Mouse (Mus musculus): ENCODE results near the gene Tceal8. TPM values are rescaled to one million over a fixed set of nuclear protein-coding genes. Genes with fewer than 3 reads are reported as not detected.
"Not testable (repeated sequence)": the region's sequence is repeated elsewhere in the genome, so short reads cannot be mapped to it uniquely, and the experiment has no call there.

The Tceal8 gene
- polyA plus RNA-seq, 1 experiment = 80.0 TPM

DNA sequence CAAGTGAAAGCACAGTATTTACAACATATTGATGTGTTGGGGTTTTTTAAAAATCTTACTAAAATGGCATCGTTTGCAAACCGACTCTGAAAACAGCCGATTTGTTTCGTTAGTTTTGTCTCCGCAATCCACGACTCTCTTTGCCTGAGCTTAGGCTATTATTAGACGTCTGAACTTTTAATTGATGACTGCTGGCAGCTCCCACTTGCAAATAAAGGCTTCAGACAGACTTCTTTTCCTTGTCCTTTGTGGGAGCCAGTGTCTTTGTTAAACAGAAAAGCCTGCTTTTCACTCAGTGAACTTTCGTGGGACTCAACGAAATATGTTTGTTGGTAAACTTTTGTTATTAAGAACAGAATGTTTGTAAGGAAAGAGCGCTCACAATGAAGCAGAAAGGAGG is 644 bp upstream of the Tceal8 start:
- DNase-seq (ENCODE audit: low read depth) = peak; percentile 60
- TF ChIP-seq POLR2A (IDR thresholded peaks at IDR 0.05; ENCODE audit: borderline replicate concordance, extremely low read depth, insufficient read depth, insufficient read length, poor library complexity, severe bottlenecking) (no peak), CTCF (IDR thresholded peaks at IDR 0.05; ENCODE audit: borderline replicate concordance, extremely low read depth, insufficient read depth, insufficient read length) (no peak)

DNA sequence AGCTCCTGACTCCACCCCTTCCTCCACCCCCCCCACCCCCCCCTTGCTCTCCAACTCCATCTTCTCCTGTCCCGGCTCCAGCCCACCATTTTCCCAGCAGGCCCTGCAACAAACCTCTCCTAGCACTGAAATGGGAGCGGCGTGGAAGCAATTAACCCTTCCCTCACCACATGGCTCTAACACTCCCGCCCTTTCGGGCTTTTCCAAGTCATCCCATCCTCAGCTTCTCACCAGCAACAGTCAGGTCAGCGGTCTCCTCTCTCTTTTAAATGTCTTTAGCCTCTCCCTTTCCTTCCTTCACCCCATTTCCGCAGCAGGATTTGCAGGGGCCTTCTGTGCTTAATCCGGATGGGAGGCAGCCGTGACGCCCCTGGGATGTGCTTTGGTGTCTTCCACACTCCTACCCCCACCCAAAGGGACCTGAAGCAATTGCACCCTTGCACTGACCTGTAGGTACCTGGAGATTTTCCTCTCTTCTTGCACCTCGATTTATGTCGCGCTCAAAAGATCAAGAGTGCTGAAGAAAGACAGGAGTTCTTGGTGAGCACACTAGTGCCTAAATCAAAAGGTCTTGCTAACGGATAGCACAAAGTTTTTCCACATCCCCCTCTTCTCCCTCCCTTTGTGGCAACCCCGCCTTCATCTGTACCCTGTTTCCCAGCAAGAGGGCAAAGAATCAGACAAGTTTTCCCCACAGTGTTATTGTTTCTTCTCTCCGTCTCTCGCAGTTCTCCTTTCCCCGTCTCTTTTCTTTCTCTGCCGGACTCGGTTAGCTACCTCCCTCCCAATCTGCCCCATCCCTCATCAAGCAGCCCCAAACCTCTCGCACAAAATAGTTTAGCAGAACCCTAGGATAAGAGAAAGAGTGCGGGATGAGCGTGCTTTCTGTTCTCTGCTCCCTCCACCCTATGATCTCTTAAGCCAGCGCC is 689 bp downstream of the Tceal8 start:
- no peak for TF ChIP-seq CTCF (IDR thresholded peaks at IDR 0.05; ENCODE audit: borderline replicate concordance, extremely low read depth, insufficient read depth, insufficient read length)
- TF ChIP-seq POLR2A (IDR thresholded peaks at IDR 0.05; ENCODE audit: borderline replicate concordance, extremely low read depth, insufficient read depth, insufficient read length, poor library complexity, severe bottlenecking) = no peak

DNA sequence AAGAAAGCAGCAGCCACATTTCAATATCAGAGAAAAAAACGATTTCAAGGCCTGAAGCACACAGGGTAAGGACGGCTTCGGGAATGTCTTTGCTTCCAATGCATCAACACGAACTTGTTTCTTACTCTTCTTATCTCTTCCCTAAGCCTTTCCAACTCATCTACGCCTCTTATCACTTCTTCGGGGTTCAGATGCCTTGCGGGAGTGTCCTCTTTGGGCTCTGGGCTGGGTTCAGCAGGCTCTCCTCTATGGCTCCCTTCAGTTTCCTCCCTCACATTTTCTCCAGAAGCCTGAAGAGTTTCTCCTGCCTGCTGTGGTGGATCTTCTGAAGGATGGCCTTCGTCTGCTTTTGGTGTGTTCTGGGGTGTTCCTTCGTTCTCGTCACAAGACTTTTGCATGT is 1.5 kb downstream of the Tceal8 start:
- TF ChIP-seq CTCF (IDR thresholded peaks at IDR 0.05; ENCODE audit: borderline replicate concordance, extremely low read depth, insufficient read depth, insufficient read length) (no peak), POLR2A (IDR thresholded peaks at IDR 0.05; ENCODE audit: borderline replicate concordance, extremely low read depth, insufficient read depth, insufficient read length, poor library complexity, severe bottlenecking) (no peak)
- no peak for DNase-seq (ENCODE audit: low read depth)

More for the DNA sequence above, 689 bp downstream of the Tceal8 start:
- peak; percentile 90 for DNase-seq (ENCODE audit: low read depth)

DNA sequence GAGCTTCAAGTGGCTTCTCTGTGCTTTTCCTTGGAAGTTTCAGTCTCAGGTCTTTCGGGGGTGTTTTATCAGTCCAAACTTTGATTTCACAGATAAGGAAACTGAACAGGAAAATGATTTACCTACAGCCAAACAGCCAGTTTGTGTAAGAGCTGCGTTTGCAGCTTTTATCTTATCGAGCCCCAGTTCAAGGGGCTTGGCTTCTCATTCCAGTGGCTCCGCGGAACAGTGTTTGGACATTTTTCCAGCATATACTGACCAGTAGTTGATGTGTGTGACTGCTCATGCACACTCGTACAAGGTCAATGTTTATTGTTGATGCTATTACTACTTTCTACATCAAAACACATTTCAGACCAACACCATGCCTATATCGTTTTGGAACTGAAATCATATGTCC is 27.9 kb downstream of the Tceal8 start:
- no peak for DNase-seq (ENCODE audit: low read depth)

DNA sequence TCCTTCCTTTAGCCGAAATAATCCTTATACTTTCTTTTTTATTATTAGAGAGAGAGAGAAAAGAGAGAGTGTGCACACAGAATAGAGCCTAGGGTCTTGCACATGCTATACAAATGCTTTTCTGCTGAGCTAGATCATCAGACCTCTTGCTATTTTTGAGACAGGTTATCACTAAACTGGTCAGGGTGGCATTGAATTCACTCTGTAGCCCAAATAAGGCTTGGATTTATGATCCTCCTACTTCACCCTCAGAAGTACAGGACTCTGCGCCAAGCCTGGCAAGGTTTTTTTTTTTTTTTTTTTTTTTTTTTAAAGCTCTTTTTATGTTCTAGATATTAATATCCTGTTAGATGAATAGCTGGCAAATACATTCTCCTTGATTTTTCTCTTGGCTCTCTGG is 28.4 kb downstream of the Tceal8 start:
- TF ChIP-seq POLR2A (IDR thresholded peaks at IDR 0.05; ENCODE audit: borderline replicate concordance, extremely low read depth, insufficient read depth, insufficient read length, poor library complexity, severe bottlenecking) = no peak
- no peak for TF ChIP-seq CTCF (IDR thresholded peaks at IDR 0.05; ENCODE audit: borderline replicate concordance, extremely low read depth, insufficient read depth, insufficient read length)
- DNase-seq (ENCODE audit: low read depth) = no peak

More for the DNA sequence above, 27.9 kb downstream of the Tceal8 start:
- TF ChIP-seq CTCF (IDR thresholded peaks at IDR 0.05; ENCODE audit: borderline replicate concordance, extremely low read depth, insufficient read depth, insufficient read length) (no peak), POLR2A (IDR thresholded peaks at IDR 0.05; ENCODE audit: borderline replicate concordance, extremely low read depth, insufficient read depth, insufficient read length, poor library complexity, severe bottlenecking) (no peak)

DNA sequence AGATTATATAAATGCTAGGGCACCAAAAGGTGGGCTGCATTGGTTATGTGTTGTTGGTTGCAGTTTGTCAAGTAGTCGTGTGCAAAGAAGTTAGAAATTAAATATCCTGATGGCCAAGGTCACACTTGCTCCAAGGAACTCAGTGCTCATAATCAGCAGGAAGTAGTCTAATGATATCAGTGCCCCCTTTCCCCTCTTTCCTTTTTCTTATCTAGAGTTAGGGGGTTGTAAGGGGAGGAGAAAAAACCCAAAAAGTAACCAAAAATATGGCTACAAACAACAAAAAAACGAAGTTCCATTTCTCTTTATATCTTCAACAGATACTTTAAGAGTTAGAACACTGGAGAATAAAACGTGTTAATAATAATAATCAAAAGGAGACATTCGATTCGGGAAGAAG is 30.8 kb downstream of the Tceal8 start:
- DNase-seq (ENCODE audit: low read depth) = no peak
- TF ChIP-seq POLR2A (IDR thresholded peaks at IDR 0.05; ENCODE audit: borderline replicate concordance, extremely low read depth, insufficient read depth, insufficient read length, poor library complexity, severe bottlenecking) (no peak), CTCF (IDR thresholded peaks at IDR 0.05; ENCODE audit: borderline replicate concordance, extremely low read depth, insufficient read depth, insufficient read length) (no peak)

DNA sequence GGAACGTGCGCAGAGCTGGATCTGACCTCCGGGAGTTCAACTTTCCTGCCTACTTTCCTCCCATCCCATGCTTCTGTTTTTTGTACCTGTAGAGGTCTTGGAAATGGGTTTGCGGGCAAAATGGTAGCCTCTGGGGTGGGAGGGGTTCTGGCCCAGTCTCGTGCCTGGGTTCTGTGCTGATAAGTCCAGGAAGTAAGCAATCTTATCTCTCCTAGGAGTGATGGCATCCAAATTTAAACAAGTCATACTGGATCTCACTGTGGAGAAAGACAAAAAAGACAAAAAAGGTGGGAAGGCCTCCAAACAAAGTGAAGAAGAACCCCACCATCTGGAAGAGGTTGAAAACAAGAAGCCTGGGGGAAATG is 32.5 kb downstream of the Tceal8 start:
- DNase-seq (ENCODE audit: low read depth) = peak; percentile 2

DNA sequence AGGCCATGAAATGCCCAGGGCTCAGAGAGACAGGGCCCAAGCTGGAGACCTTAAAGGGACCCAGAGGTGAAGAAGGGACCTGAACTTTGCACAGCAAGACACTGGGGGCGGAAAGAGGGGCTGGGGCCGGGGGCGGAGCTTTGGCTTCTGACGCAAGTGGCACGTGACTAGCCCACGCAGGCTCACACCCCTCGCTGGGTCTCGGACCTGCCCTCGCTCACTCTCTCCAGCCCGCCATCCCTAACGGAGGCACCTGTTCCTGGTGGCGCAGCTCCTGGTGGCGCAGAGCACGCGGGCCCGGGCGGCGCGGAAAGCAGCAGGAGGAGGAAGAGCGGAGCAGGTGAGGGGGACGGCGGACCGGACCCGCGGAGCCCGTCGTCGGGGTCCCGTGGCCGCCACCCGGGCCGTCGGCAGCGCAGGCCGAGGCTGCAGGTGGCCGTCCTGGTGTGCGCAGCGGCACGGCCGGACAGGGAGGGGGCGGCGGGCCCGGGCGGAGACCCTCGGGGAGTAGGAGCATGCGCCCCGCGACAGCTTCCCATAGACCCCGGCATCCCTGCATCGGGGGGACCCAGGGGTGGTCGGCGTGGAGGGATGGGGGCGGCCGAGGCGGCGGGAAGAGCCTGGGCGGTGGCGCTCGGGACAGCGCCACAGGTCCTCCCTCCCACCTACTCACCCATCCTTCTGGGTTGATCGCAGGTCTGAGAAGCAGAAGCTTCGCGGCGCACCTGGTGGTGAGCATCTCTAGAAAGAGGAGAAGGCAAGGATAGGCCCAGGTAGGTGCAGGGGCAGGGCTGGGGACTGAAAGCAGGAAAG is 33.1 kb downstream of the Tceal8 start, which contains the start of gene Bex4:
Gene Bex4, plus strand, starts transcription at position 170 of the 813 bp plus-strand sequence.
- not testable (repeated sequence) for DNase-seq (ENCODE audit: low read depth)

DNA sequence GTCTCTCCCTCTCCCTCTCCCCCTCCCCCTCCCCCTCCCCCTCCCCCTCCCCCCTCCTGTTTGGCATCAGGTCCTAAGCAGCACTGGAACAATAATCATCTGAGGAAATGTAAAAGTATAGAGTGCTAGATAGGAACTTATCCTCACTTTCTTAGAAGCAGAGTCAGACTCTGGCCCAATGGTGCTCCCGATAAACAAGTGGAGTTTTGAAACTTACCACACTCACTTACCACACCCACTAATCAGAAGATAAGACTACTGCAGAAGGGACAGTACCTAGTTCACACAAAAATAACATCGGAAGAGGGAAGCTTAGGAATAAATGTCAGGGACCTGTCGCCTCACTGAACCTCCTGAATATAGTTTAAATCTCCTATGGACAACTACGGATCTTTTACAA is 36.6 kb downstream of the Tceal8 start:
- TF ChIP-seq CTCF (IDR thresholded peaks at IDR 0.05; ENCODE audit: borderline replicate concordance, extremely low read depth, insufficient read depth, insufficient read length) = no peak
- no peak for DNase-seq (ENCODE audit: low read depth)

DNA sequence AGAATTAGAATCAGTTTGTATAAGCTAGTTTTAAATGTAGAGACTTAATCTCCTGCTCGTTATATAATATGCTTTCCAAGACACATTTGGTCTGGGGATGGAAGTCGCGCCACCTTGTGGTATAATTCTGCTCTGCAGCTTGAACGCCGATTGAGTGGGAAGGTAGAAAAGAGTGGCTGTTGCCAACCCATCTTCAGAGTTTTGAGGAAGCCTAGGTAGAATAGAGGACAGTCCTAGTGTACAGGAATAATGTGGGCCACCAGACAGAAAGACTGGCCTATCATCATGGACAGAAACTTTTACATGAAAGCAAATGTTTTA is 44.4 kb downstream of the Tceal8 start:
- TF ChIP-seq POLR2A (IDR thresholded peaks at IDR 0.05; ENCODE audit: borderline replicate concordance, extremely low read depth, insufficient read depth, insufficient read length, poor library complexity, severe bottlenecking) = no peak
- peak; percentile 69 for TF ChIP-seq CTCF (IDR thresholded peaks at IDR 0.05; ENCODE audit: borderline replicate concordance, extremely low read depth, insufficient read depth, insufficient read length)
- peak; percentile 65 for DNase-seq (ENCODE audit: low read depth)

DNA sequence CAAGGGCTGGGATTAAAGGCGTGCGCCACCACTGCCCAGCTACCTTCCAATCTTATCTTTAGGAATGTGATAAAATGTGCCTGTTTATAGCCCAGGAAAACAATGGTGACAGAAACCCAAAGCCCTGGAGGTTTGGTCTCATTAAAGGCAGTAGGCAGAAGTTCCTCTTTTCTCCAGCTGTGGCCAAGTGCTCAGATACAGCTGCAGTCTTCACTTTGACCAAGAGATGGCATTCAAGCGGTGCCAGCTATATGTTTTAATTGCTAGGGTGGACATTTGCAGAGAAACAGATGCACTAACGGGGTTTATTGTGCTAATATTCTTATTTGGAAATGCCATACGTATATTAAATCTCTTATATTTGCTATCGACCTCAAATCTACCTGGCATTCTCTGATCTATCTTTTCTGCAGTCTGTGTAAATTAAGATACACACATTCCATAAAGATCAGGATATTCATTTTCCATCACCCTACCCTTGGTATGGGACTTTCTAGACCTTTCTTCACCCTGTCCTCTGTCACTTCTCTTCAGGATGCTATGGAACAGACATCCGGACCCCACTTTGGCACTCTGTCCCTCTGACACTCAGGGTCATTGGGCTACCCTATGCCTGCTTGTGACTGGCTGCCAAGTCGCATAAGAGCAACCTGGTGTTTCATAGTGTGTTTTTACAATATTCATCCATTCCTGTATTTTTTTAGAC is 45.0 kb downstream of the Tceal8 start:
- peak; percentile 29 for DNase-seq (ENCODE audit: low read depth)
- TF ChIP-seq CTCF (IDR thresholded peaks at IDR 0.05; ENCODE audit: borderline replicate concordance, extremely low read depth, insufficient read depth, insufficient read length) (peak; percentile 39; the same call in 1 of the 2 replicates), POLR2A (IDR thresholded peaks at IDR 0.05; ENCODE audit: borderline replicate concordance, extremely low read depth, insufficient read depth, insufficient read length, poor library complexity, severe bottlenecking) (no peak)

Other genes starting within 250 kb of the Tceal8 start
- gene Arxes2, start 178.5 kb downstream of the Tceal8 start, polyA plus RNA-seq (2012; rRNA removed) = 130 and 147 TPM in 2 replicates
- gene Arxes1, start 139.0 kb downstream of the Tceal8 start, polyA plus RNA-seq (2012; rRNA removed) = 22.5 and 43.7 TPM in 2 replicates
- 294 and 337 TPM in 2 replicates for gene Bex2, start 104.1 kb downstream of the Tceal8 start, polyA plus RNA-seq (2012; rRNA removed)
- gene Nxf3, start 87.1 kb downstream of the Tceal8 start, polyA plus RNA-seq (2012; rRNA removed) = 0.07 and 0.09 TPM in 2 replicates
- gene Bex4, start 33.3 kb downstream of the Tceal8 start, polyA plus RNA-seq (2012; rRNA removed) = 64.7 and 73.7 TPM in 2 replicates
- 17.9 and 34.9 TPM in 2 replicates for gene Tceal5, start 31.5 kb upstream of the Tceal8 start, polyA plus RNA-seq (2012; rRNA removed)
- gene Tceal7, start 42.4 kb upstream of the Tceal8 start, polyA plus RNA-seq (2012; rRNA removed) = 1.3 and 1.5 TPM in 2 replicates
- gene Bex1, start 43.2 kb upstream of the Tceal8 start, polyA plus RNA-seq (2012; rRNA removed) = 157 and 187 TPM in 2 replicates
- gene Tceal9, start 72.7 kb upstream of the Tceal8 start, polyA plus RNA-seq (2012; rRNA removed) = 194 and 222 TPM in 2 replicates
- gene Bex3, start 97.9 kb upstream of the Tceal8 start, polyA plus RNA-seq (2012; rRNA removed) = 619 and 631 TPM in 2 replicates

All from brain, embryonic 14.5 days (tissue).